Mouse (Mus musculus): ENCODE measurements around the gene Btg2. TPM values are rescaled to one million over a fixed set of nuclear protein-coding genes. Genes with fewer than 3 reads are reported as not detected.

The Btg2 gene
- polyA plus RNA-seq, 1 experiment from 2014 or later = 22.1 TPM

DNA sequence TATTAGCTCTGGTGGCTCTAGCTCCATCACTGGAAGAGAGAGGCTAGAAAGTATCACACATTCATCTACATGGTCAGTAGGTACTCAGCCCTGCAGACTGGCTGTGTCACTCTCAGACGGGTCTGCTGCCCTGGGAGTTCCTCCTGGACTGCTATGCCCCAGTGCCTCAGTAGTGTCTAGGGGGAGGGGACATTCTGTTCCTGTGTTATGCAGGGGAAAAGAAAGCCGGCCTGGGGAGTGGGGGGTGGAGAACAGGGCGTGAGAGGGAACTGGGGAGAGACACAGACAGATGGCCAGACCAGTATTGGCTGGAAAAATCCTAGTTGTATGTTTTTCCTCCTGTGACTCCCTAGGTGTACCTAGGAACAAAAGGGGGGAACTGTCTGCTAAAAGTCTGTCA, 7.1 kb upstream of the Btg2 start:
- no peaks in the 10 kb centered on the region for H3K9me3 ChIP-seq (ENCODE audit: control insufficient read depth, low read length)
- no peak overlapping the region for H3K27ac ChIP-seq (replicated peaks; ENCODE audit: low read depth, low read length)
- DNase-seq (ENCODE audit: low spot score) (no peak), ATAC-seq (ENCODE audit: insufficient number of reproducible peaks, low FRiP score, low TSS enrichment, low read depth) (no peak)
- H3K4me2 ChIP-seq (ENCODE audit: low read depth, severe bottlenecking) = no peak overlapping the region
- no peak overlapping the region for H3K9ac ChIP-seq (ENCODE audit: low read length)
- H3K4me1 ChIP-seq (ENCODE audit: control insufficient read depth, insufficient read depth, low read length) = peaks cover 7% of the 10 kb centered on the region
- H3K27me3 ChIP-seq (ENCODE audit: control insufficient read depth, insufficient read depth, low read length) = no peaks in the 10 kb centered on the region
- no peak overlapping the region for H3K4me3 ChIP-seq (ENCODE audit: low read depth, low read length)
- H3K36me3 ChIP-seq (ENCODE audit: control insufficient read depth, insufficient read depth, low read length) = no peaks in the 10 kb centered on the region
- 29% methylated on average over 3 of the region's 3 CpGs for WGBS

DNA sequence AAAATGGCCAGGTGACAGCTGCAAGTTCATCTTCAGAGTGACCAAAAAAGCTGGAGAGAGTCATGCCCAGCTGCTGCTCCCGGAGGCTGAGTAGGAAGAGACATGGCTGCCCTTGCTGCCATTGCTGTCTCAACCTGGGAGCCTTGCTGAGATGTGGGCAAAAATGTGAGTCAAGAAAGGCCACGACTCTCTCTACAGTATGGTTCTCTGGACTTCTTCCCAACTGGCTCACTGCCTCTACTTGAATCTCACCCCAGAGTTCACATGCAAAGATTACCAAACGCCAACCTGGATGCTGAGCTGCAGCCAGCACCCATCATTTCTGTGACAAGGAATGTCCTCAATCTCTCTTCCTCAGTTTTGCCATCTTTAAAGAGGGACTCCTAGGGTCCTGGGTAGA, 5.2 kb upstream of the Btg2 start:
- WGBS = 91% methylated on average over 3 of the region's 3 CpGs
- H3K4me3 ChIP-seq (ENCODE audit: low read depth, low read length) = no peak overlapping the region
- H3K27me3 ChIP-seq (ENCODE audit: control insufficient read depth, insufficient read depth, low read length) = no peaks in the 10 kb centered on the region

DNA sequence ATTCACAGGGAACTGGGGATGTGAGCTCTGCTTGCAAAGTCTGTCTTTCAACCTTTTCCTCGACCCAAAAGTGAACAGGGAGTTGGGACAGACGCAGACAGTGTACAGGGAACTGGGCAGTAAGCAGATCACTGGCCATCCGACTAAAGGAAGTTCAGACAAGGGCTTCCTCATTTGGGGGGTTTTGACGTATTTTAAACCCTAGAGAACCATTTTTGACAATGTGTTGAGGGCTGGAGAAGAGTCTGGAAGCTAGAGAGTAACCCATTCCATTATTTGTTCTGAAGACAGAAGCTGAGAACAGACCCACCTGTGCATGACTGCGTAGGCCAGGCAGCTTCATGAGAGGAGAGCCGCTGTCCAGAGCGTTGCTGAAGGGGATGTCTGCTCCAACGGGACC, 4.8 kb upstream of the Btg2 start:
- no peak for DNase-seq (ENCODE audit: low spot score)
- 82% methylated on average over 8 of the region's 8 CpGs for WGBS
- Histone ChIP-seq H3K36me3 (ENCODE audit: control insufficient read depth, insufficient read depth, low read length) (no peaks in the 10 kb centered on the region), H3K27ac (replicated peaks; ENCODE audit: low read depth, low read length) (no peak overlapping the region), H3K4me1 (ENCODE audit: control insufficient read depth, insufficient read depth, low read length) (peaks cover 11% of the 10 kb centered on the region), H3K4me2 (ENCODE audit: low read depth, severe bottlenecking) (no peak overlapping the region), H3K27me3 (ENCODE audit: control insufficient read depth, insufficient read depth, low read length) (no peaks in the 10 kb centered on the region), H3K9ac (ENCODE audit: low read length) (no peak overlapping the region), H3K4me3 (ENCODE audit: low read depth, low read length) (no peak overlapping the region), H3K9me3 (ENCODE audit: control insufficient read depth, low read length) (no peaks in the 10 kb centered on the region)
- ATAC-seq (ENCODE audit: insufficient number of reproducible peaks, low FRiP score, low TSS enrichment, low read depth) = no peak

More for the DNA sequence above, 5.2 kb upstream of the Btg2 start:
- ATAC-seq (ENCODE audit: insufficient number of reproducible peaks, low FRiP score, low TSS enrichment, low read depth) = no peak
- H3K4me1 ChIP-seq (ENCODE audit: control insufficient read depth, insufficient read depth, low read length) = peaks cover 11% of the 10 kb centered on the region
- no peaks in the 10 kb centered on the region for H3K36me3 ChIP-seq (ENCODE audit: control insufficient read depth, insufficient read depth, low read length)
- no peaks in the 10 kb centered on the region for H3K9me3 ChIP-seq (ENCODE audit: control insufficient read depth, low read length)
- no peak overlapping the region for H3K27ac ChIP-seq (replicated peaks; ENCODE audit: low read depth, low read length)
- no peak for DNase-seq (ENCODE audit: low spot score)
- H3K9ac ChIP-seq (ENCODE audit: low read length) = no peak overlapping the region
- H3K4me2 ChIP-seq (ENCODE audit: low read depth, severe bottlenecking) = no peak overlapping the region

DNA sequence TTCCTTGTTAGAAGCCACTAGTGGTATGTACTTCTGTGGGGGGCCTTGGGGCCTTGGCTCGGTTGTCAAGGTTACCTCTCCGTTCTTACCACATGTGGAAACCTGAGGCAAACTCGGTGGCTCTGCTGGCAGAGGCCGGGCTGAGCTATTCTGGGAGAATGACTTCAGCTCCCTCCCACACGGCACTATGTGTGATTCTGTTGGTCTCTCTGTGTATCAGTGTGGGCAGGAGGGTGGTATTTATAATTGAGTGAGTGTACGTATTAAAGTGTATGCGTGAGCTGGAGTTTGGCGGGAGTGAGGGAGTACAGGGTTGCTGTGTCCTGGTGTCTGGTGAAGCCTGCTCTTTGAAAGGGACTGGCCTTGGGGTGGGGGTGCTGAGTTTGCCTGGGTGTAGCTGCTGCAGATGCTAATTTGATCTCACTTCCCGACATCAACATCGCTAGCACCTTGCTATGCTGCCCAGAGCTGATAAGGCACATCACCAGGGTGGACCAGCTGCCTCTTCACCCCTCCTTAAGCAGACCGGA, 4.1 kb upstream of the Btg2 start:
- ATAC-seq (ENCODE audit: insufficient number of reproducible peaks, low FRiP score, low TSS enrichment, low read depth) = no peak

DNA sequence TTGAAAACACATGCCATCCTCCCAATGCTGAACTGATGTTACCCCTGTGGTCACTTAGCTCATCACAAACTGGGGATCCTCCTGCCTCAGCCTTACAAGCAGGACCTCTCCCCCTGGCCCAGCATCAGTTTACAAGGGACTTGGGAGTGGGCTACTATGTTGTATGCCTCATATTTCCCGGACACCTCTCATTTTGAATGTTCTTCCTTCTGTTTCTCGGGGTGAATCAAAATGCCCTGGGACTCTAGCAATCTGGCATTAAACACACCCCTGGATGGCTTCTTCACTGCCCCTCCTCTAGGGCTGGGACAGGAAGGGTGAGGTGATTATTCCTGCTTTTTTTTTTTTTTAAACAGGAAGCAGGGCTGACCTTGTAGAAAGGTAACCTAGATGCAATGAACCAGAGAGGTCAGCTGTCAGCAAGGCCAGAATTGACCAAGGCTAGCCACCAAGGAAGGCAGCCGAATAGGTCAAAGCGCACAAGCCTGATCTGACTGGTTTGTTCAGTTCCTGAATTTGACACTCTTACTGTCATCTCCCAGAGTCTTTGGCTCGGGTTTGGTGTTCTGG, 2.0 kb upstream of the Btg2 start:
- Histone ChIP-seq H3K4me2 (ENCODE audit: low read depth, severe bottlenecking) (no peak overlapping the region), H3K27ac (replicated peaks; ENCODE audit: low read depth, low read length) (no peak overlapping the region), H3K9me3 (ENCODE audit: control insufficient read depth, low read length) (no peaks in the 10 kb centered on the region), H3K27me3 (ENCODE audit: control insufficient read depth, insufficient read depth, low read length) (no peaks in the 10 kb centered on the region), H3K36me3 (ENCODE audit: control insufficient read depth, insufficient read depth, low read length) (no peaks in the 10 kb centered on the region), H3K4me3 (ENCODE audit: low read depth, low read length) (no peak overlapping the region), H3K9ac (ENCODE audit: low read length) (no peak overlapping the region), H3K4me1 (ENCODE audit: control insufficient read depth, insufficient read depth, low read length) (peaks cover 9% of the 10 kb centered on the region)
- DNase-seq (ENCODE audit: low spot score) = no peak
- 85% methylated on average over 5 of the region's 5 CpGs for WGBS
- ATAC-seq (ENCODE audit: insufficient number of reproducible peaks, low FRiP score, low TSS enrichment, low read depth) = no peak

More for the DNA sequence above, 4.1 kb upstream of the Btg2 start:
- peaks cover 15% of the 10 kb centered on the region for H3K4me1 ChIP-seq (ENCODE audit: control insufficient read depth, insufficient read depth, low read length)
- H3K27me3 ChIP-seq (ENCODE audit: control insufficient read depth, insufficient read depth, low read length) = no peaks in the 10 kb centered on the region
- H3K36me3 ChIP-seq (ENCODE audit: control insufficient read depth, insufficient read depth, low read length) = no peaks in the 10 kb centered on the region
- H3K27ac ChIP-seq (replicated peaks; ENCODE audit: low read depth, low read length) = no peak overlapping the region
- no peak for DNase-seq (ENCODE audit: low spot score)
- no peak overlapping the region for H3K4me2 ChIP-seq (ENCODE audit: low read depth, severe bottlenecking)
- H3K4me3 ChIP-seq (ENCODE audit: low read depth, low read length) = no peak overlapping the region
- 64% methylated on average over 11 of the region's 11 CpGs for WGBS
- no peaks in the 10 kb centered on the region for H3K9me3 ChIP-seq (ENCODE audit: control insufficient read depth, low read length)
- H3K9ac ChIP-seq (ENCODE audit: low read length) = no peak overlapping the region

DNA sequence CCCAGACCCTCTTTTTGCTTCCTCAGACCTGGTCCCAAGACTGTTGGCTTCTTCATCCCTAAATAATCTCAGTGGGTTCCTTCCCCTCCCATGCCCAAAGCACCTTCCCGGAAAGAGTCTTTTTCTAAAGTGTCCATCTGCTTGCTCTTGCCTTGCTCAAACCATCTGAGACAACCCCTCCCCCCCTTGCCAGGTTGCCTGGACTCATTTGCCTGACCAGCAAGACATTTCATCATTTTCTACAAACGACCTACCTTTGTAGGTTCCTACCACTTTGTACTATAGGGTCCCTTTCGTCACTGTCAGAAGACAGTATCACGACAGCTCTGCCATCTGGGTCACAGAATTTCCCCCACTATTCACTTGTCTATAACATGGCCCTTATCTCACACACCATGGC, 1.5 kb upstream of the Btg2 start:
- no peak for DNase-seq (ENCODE audit: low spot score)
- Histone ChIP-seq H3K4me1 (ENCODE audit: control insufficient read depth, insufficient read depth, low read length) (peaks cover 9% of the 10 kb centered on the region; the same call in 1 of the 2 replicates), H3K4me3 (ENCODE audit: low read depth, low read length) (no peak overlapping the region), H3K9ac (ENCODE audit: low read length) (no peak overlapping the region), H3K27me3 (ENCODE audit: control insufficient read depth, insufficient read depth, low read length) (no peaks in the 10 kb centered on the region), H3K36me3 (ENCODE audit: control insufficient read depth, insufficient read depth, low read length) (no peaks in the 10 kb centered on the region), H3K27ac (replicated peaks; ENCODE audit: low read depth, low read length) (no peak overlapping the region), H3K4me2 (ENCODE audit: low read depth, severe bottlenecking) (no peak overlapping the region), H3K9me3 (ENCODE audit: control insufficient read depth, low read length) (no peaks in the 10 kb centered on the region)
- no peak for ATAC-seq (ENCODE audit: insufficient number of reproducible peaks, low FRiP score, low TSS enrichment, low read depth)
- 75% methylated on average over 4 of the region's 4 CpGs for WGBS

DNA sequence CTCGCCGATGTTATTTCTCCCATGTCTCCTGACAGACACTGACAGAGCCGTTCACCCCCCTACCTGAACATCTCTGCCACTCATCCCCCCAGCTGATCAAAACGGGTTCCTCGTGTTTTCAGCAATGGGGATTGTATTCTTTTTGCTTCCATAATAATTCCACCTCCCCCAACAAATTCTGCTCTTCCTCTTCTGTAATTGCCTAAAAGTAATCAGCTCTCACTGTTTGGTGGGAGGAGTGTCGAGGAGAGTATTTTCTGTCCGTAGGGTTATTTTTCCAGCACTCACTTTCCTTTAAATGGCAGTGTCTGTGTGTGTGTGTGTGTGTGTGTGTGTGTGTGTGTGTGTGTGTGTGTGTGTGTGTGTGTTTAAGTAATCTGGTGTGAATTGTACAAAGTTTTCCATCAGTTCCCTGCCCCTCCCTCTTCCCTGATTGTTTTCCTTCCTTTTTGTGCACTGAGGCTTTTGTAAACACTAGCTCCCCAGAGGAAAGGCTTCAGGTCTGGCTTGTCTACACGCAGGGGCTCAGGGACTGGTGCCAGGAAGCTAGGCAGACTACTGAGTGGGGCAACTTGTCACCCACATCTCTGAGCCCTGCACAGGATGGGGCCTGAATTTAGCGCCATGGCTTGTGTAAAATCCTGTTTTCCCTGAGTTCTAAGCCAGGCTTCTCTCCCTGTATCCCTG, 700 bp upstream of the Btg2 start:
- DNase-seq (ENCODE audit: low spot score) (no peak), ATAC-seq (ENCODE audit: insufficient number of reproducible peaks, low FRiP score, low TSS enrichment, low read depth) (no peak)
- WGBS = 9% methylated on average over 9 of the region's 9 CpGs
- 0 out of 2 replicates have a peak overlapping the region, but pooled peaks have one; percentile 5 for H3K27ac ChIP-seq (replicated peaks; ENCODE audit: low read depth, low read length)
- peak overlapping the region; percentile 76 for H3K4me2 ChIP-seq (ENCODE audit: low read depth, severe bottlenecking)
- H3K36me3 ChIP-seq (ENCODE audit: control insufficient read depth, insufficient read depth, low read length) = no peaks in the 10 kb centered on the region
- H3K9me3 ChIP-seq (ENCODE audit: control insufficient read depth, low read length) = no peaks in the 10 kb centered on the region
- H3K4me1 ChIP-seq (ENCODE audit: control insufficient read depth, insufficient read depth, low read length) = peaks cover 9% of the 10 kb centered on the region; the same call in 1 of the 2 replicates
- H3K4me3 ChIP-seq (ENCODE audit: low read depth, low read length) = peak overlapping the region; percentile 65
- no peaks in the 10 kb centered on the region for H3K27me3 ChIP-seq (ENCODE audit: control insufficient read depth, insufficient read depth, low read length)
- H3K9ac ChIP-seq (ENCODE audit: low read length) = peak overlapping the region; percentile 43

DNA sequence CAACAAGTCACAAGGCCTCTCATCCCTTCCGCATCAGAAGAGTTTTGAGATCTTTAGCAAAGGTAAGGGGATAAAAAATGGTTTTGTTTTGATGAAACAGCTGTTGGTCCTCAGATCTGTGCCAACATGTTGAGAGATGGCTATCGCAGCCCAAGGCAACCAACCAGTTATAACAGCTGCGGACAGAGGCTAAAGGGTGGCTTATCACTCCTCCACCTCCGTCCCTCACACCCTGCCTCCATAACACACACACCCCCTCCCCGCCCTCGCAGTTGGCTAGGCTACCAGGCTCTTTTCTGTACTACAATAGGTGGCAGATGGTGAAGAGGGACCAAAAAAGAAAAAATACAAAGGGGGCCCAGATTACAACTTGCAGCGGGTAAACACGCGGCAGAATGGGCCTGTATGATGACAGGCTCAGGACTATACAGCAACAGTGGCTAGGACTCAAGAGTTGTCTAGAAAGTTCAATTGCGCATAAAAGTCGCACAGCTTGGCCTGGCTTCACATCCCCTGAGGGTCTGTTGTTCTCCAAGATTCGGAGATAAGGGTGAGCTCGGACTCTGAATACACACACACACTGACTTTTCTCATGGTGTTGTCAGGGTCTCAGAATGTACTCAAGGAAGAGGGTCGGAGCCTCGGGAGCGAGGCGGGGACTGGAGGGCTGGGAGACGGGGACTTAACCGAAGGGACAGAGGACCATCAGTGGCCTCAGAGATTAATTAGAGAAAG, 692 bp downstream of the Btg2 start:
- peak overlapping the region; percentile 72 for H3K9ac ChIP-seq (ENCODE audit: low read length)
- H3K27me3 ChIP-seq (ENCODE audit: control insufficient read depth, insufficient read depth, low read length) = no peaks in the 10 kb centered on the region
- DNase-seq (ENCODE audit: low spot score) (no peak), ATAC-seq (ENCODE audit: insufficient number of reproducible peaks, low FRiP score, low TSS enrichment, low read depth) (0 out of 2 replicates have a peak, but pooled peaks have one; percentile 0)
- H3K36me3 ChIP-seq (ENCODE audit: control insufficient read depth, insufficient read depth, low read length) = no peaks in the 10 kb centered on the region
- WGBS = 16% methylated on average over 19 of the region's 19 CpGs
- H3K4me3 ChIP-seq (ENCODE audit: low read depth, low read length) = peak overlapping the region; percentile 65
- H3K9me3 ChIP-seq (ENCODE audit: control insufficient read depth, low read length) = no peaks in the 10 kb centered on the region
- peaks cover 9% of the 10 kb centered on the region; the same call in 1 of the 2 replicates for H3K4me1 ChIP-seq (ENCODE audit: control insufficient read depth, insufficient read depth, low read length)
- peak overlapping the region; percentile 76 for H3K4me2 ChIP-seq (ENCODE audit: low read depth, severe bottlenecking)
- H3K27ac ChIP-seq (replicated peaks; ENCODE audit: low read depth, low read length) = no peak overlapping the region; the same call in 1 of the 2 replicates

All from limb, embryonic 11.5 days (tissue).